ENCODE assay signal across 1 mouse cellular context in the genomic region with DNA sequence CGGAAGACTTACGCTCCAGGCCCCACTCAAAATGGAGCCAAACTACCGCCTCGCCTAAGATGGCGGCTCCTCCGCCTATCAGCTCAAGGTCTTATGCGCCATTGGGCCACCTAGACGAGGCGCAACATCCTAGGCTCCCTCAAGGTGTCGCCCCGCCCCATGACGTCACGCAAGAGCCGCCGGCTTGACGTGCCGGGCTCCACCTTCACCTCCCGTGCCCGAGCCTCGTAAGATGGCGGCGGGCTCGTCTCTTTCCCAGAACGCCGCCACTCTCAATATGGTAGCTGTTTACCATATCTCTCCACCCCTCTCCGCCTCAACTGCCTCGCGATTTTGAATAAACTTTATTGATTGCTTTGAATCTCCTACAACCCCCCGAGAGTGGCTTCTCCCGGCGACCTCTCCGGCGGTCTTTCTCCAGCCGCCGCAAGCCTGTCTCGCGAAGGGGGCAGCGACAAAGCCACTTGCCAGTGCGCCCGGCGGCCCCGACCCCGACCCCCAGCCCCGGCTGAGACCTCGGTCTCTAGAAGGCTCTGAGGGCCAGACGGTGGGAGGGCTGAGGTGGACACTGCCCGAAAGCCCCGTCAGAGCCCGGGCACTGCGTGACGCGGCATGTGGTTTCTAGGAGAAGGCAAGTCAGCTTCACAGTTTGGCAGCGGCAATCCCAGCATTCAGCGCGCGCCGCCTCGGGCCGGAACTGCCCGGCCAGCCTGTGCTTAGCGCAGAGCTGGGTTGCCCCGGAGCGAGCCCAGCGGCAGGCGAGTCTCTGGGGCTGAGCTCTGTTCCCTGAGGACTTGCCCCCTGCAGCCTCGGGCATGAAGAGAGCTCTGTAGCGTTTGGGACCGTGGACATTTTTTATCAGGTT.
A peak's percentile ranks its signal among the peaks of the same experiment; 100 is the strongest.
TF ChIP-seq lines count a peak whose summit lies in the region.

A gene (plus strand): TSS at position 215 of the 865 bp plus-strand sequence.

TF ChIP-seq in CH12.LX, 34 proteins besides CTCF, POLR2A, EP300 and RAD21 (continued from another document):
- no peak for TF ChIP-seq MAFK (IDR thresholded peaks at IDR 0.05; ENCODE audit: insufficient replicate concordance, low read length)
- no peak for TF ChIP-seq CHD2 (IDR thresholded peaks at IDR 0.05; ENCODE audit: low read length)
- TF ChIP-seq PAX5 (IDR thresholded peaks at IDR 0.05; ENCODE audit: low read length) = no peak
- TF ChIP-seq MXI1 (IDR thresholded peaks at IDR 0.05; ENCODE audit: low read depth, low read length) = peak; percentile 70
- TF ChIP-seq CHD1 (IDR thresholded peaks at IDR 0.05; ENCODE audit: low read depth, low read length) = no peak
- TF ChIP-seq MEF2A (IDR thresholded peaks at IDR 0.05; ENCODE audit: borderline replicate concordance, low read depth, low read length) = no peak
- TF ChIP-seq ZC3H11A (IDR thresholded peaks at IDR 0.05; ENCODE audit: low read depth, low read length) = peak; percentile 88
- TF ChIP-seq MAZ (IDR thresholded peaks at IDR 0.05; ENCODE audit: low read depth, low read length) = no peak
- TF ChIP-seq POLR2AphosphoS2 (IDR thresholded peaks at IDR 0.05; ENCODE audit: low read depth, low read length) = no peak
- TF ChIP-seq ZMIZ1 (IDR thresholded peaks at IDR 0.05; ENCODE audit: low read depth, low read length) = peak; percentile 50; the same call in 1 of the 2 replicates
- peak; percentile 74 for TF ChIP-seq HCFC1 (IDR thresholded peaks at IDR 0.05; ENCODE audit: low read depth, low read length)
- peak; percentile 40; the same call in 1 of the 2 replicates for TF ChIP-seq TCF12 (IDR thresholded peaks at IDR 0.05; ENCODE audit: low read depth, low read length)
- TF ChIP-seq JUN (IDR thresholded peaks at IDR 0.05; ENCODE audit: insufficient read depth, low read depth, low read length) = no peak
- TF ChIP-seq ETS1 (conservative IDR thresholded peaks at IDR 0.05; ENCODE audit: low read depth, low read length) = no peak
- TF ChIP-seq UBTF (IDR thresholded peaks at IDR 0.05; ENCODE audit: low read depth, low read length) = no peak
- no peak for TF ChIP-seq JUND (conservative IDR thresholded peaks at IDR 0.05; ENCODE audit: low read depth, low read length)
- 0 out of 2 replicates have a peak, but pooled peaks have one; percentile 14 for TF ChIP-seq MYC (IDR thresholded peaks at IDR 0.05; ENCODE audit: low read depth, low read length)
- TF ChIP-seq E2F4 (IDR thresholded peaks at IDR 0.05; ENCODE audit: insufficient replicate concordance, low read depth, low read length) = no peak
- TF ChIP-seq SIN3A (IDR thresholded peaks at IDR 0.05; ENCODE audit: low read length) = peak; percentile 62
- TF ChIP-seq ELF1 (IDR thresholded peaks at IDR 0.05; ENCODE audit: low read depth, low read length) = peak; percentile 78
- peak; percentile 56 for TF ChIP-seq NELFE (IDR thresholded peaks at IDR 0.05; ENCODE audit: low read depth, low read length)
TF ChIP-seq in CH12.LX: peak in this region for 12.
